Mouse (Mus musculus) midbrain, embryonic 13.5 days (tissue): ENCODE measurements around the gene Bcl2l12. TPM values are rescaled to one million over a fixed set of nuclear protein-coding genes. Genes with fewer than 3 reads are reported as not detected.
A peak's percentile ranks its signal among the peaks of the same experiment; 100 is the strongest.

Experiments
- ATAC-seq: fragments of 200-750 bp; cut with Nextera tagmentation; 2 replicates; pipeline ENCODE4 v1.8.0; 2017; ENCODE audit warnings: mild to moderate bottlenecking, moderate TSS enrichment, moderate library complexity
- H3K27ac ChIP-seq: fragments of 300-500 bp; sonication (generic); 2 replicates; pipeline ENCODE4 v1.5.1; 2015; ENCODE audit warnings: inconsistent platforms, mild to moderate bottlenecking, moderate library complexity
- H3K27me3 ChIP-seq: fragments of 300-500 bp; sonication (generic); 2 replicates; pipeline ENCODE4 v1.6.1; 2015; ENCODE audit warnings: mild to moderate bottlenecking, inconsistent platforms
- H3K36me3 ChIP-seq: fragments of 300-500 bp; sonication (generic); 2 replicates; pipeline ENCODE4 v1.6.1; 2015; ENCODE audit warnings: mild to moderate bottlenecking, inconsistent platforms
- H3K4me1 ChIP-seq: fragments of 300-500 bp; sonication (generic); replicated peaks from 2 replicates; pipeline ENCODE4 v1.6.1; 2015; ENCODE audit warnings: inconsistent platforms
- H3K4me2 ChIP-seq: fragments of 300-500 bp; sonication (generic); replicated peaks from 2 replicates; pipeline ENCODE4 v1.6.1; 2015; ENCODE audit warnings: moderate library complexity, mild to moderate bottlenecking, inconsistent platforms
- H3K4me3 ChIP-seq: fragments of 300-500 bp; sonication (generic); replicated peaks from 2 replicates; pipeline ENCODE4 v1.5.1; 2015; ENCODE audit warnings: mild to moderate bottlenecking, inconsistent platforms
- H3K9ac ChIP-seq: fragments of 300-500 bp; sonication (generic); replicated peaks from 2 replicates; pipeline ENCODE4 v1.6.1; 2015; ENCODE audit warnings: mild to moderate bottlenecking, inconsistent platforms
- H3K9me3 ChIP-seq: fragments of 300-500 bp; sonication (generic); 2 replicates; pipeline ENCODE4 v1.6.1; 2016; ENCODE audit warnings: mild to moderate bottlenecking, inconsistent platforms
- WGBS: fragments of 180-500 bp; shearing (Covaris S2); methylation state at CpG from one replicate; pipeline ENCODE4 v1.1.7; 2015; 5-methylcytosine and 5-hydroxymethylcytosine counted together
- polyA plus RNA-seq: library from polyadenylated mRNA; unstranded; fragments of >200 nt; fragmentation: Nextera tagmentation; extraction: Ambion mirVana; gene quantifications from 2 replicates; pipeline ENCODE4 v1.2.1, GENCODE M21; 2015

Gene Bcl2l12
- polyA plus RNA-seq, 1 experiment from 2014 or later, result 21.6 TPM

DNA sequence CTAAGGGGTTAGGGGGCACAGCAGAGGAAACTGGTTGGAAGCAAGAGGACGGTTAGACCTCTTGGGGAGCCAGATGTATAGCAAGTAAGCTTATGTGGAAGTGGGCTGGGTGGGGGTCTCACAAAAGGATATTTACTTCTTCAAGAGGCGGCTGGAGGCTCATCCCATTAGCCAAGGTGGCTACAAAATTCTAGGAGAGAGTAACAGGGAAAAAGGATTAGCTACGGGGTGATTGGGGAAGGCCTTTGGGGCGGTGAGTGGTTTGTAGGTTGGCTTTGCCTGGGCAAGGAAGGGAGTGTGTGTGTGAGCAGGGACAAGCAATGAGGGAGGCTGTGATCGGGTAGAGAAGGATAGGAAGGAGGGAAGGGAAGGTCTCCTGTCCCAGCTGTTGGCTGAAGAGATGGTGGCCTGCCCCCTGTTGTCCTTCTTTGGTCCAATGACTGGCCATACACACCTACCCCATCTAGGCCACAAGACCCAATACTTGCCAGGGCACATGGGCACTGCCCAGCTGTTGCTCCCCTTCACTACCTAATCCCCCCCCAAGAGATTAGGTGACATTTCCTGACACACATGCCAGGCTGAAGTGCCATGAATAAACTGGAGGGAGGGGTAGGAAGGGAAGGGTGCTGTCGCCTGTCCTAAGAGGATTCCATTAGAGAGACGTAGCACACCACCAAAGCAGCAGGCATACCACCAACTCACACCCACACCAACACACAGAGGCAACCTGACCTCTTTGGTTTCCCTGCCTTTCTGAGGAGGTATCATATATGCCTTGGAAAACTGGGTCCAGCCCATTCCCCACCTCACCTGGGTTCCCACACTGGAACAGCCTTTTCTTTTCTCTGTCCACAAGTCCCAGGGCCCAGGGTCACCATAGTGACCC lies 14.3 kb downstream of the Bcl2l12 start:
- H3K4me1 ChIP-seq, result peaks cover 40% of the 10 kb centered on the region
- H3K27ac ChIP-seq, result peak overlapping the region; percentile 95

DNA sequence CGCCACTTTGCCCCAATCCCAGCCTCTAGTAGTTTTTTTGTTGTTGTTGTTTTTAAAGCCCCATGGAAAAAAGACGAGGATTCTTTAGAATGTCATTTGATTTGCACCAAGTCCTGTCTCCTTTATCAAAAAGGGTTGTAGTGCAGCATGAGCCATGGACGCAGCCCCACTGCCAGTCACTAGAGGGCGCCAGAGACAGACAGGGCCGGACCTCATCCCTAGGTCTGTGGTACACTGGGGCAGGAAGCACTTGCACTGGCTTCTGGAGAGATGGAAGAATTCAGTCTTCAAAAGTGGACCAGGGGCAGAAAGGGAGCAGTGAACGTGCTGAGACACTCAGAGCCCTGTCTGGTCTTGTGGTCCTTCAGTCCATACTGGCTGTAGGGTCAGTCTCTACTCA lies 15.4 kb downstream of the Bcl2l12 start:
- no peak overlapping the region for H3K9ac ChIP-seq
- ATAC-seq, result no peak
- H3K27me3 ChIP-seq, result no peaks in the 10 kb centered on the region
- H3K36me3 ChIP-seq, result peaks cover 48% of the 10 kb centered on the region
- no peak overlapping the region for H3K4me3 ChIP-seq
- peak overlapping the region; percentile 65 for H3K4me2 ChIP-seq
- WGBS, result 39% methylated on average over 6 of the region's 6 CpGs
- peaks cover 31% of the 10 kb centered on the region for H3K4me1 ChIP-seq
- no peaks in the 10 kb centered on the region for H3K9me3 ChIP-seq
- peak overlapping the region; percentile 95; the same call in 1 of the 2 replicates for H3K27ac ChIP-seq

More for the DNA sequence above, 14.3 kb downstream of the Bcl2l12 start:
- 59% methylated on average over 7 of the region's 7 CpGs for WGBS
- Histone ChIP-seq H3K27me3 (no peaks in the 10 kb centered on the region), H3K4me2 (peak overlapping the region; percentile 65), H3K4me3 (peak overlapping the region; percentile 94), H3K9ac (peak overlapping the region; percentile 52), H3K9me3 (no peaks in the 10 kb centered on the region), H3K36me3 (peaks cover 37% of the 10 kb centered on the region)
- no peak for ATAC-seq

DNA sequence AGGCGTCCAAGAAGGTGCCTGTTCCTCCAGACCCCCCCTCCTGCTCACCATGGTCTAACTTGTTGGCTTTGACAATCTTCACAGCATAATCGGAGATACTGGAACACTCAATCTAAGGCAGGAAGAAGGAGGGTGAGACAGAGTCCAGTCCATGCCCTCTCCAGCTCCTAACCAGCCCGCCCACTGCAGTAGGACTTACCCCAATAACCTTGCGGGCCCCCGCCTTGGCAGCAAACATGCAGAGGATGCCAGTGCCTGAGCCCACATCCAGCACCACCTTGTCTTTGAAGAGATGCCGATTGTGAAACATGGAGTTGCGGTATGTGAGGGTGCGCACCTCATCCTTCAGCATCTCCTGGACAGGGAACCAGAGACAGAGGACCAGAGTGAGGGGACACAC lies 17.0 kb downstream of the Bcl2l12 start:
- 95% methylated on average over 8 of the region's 8 CpGs for WGBS
- H3K4me3 ChIP-seq, result no peak overlapping the region
- H3K9me3 ChIP-seq, result no peaks in the 10 kb centered on the region
- H3K4me1 ChIP-seq, result peaks cover 25% of the 10 kb centered on the region
- ATAC-seq, result no peak
- no peak overlapping the region for H3K27ac ChIP-seq
- no peak overlapping the region for H3K9ac ChIP-seq
- no peaks in the 10 kb centered on the region for H3K27me3 ChIP-seq
- peaks cover 63% of the 10 kb centered on the region for H3K36me3 ChIP-seq
- no peak overlapping the region for H3K4me2 ChIP-seq

DNA sequence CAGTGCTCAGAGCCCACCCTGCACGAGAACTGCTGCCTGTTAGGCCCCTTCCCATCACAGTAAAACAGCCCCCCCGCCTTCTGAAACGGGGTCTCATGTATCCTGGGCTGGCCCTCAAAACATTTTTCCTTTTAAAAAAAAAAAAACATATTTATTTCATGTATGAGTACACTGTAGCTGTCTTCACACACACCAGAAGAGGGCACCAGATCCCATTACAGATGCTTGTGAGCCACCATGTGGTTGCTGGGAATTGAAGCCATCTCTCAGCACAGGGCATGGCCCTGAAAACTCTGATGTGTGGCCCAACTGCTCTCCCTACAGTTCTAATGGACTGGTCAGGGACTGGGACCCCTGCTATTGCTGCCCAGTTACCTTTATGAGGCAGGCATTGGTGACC lies 20.2 kb downstream of the Bcl2l12 start:
- 99% methylated on average over 3 of the region's 3 CpGs for WGBS
- Histone ChIP-seq H3K4me2 (no peak overlapping the region), H3K27me3 (no peaks in the 10 kb centered on the region), H3K4me1 (peaks cover 21% of the 10 kb centered on the region), H3K9me3 (no peaks in the 10 kb centered on the region), H3K9ac (no peak overlapping the region), H3K4me3 (no peak overlapping the region), H3K27ac (no peak overlapping the region), H3K36me3 (peaks cover 77% of the 10 kb centered on the region)
- no peak for ATAC-seq

DNA sequence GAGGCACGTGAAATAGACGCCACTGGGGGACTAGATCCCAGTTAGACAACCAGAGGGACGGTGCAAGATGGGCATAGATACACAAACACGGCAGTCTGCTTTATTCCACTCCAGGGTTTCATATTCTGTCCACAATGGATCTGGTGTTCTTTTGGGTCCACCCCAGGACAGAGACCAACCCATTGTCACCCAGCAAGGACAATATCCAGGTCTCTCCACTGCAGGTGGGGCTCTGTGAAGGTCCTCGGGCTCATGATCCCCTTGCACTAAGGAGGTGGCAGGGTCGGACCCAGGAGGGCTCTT lies 23.4 kb downstream of the Bcl2l12 start:
- peaks cover 49% of the 10 kb centered on the region for H3K36me3 ChIP-seq
- peak overlapping the region; percentile 58 for H3K4me3 ChIP-seq
- 21% methylated on average over 6 of the region's 6 CpGs for WGBS
- H3K4me1 ChIP-seq, result peaks cover 44% of the 10 kb centered on the region
- H3K4me2 ChIP-seq, result peak overlapping the region; percentile 93
- peak overlapping the region; percentile 97 for H3K27ac ChIP-seq
- no peaks in the 10 kb centered on the region for H3K27me3 ChIP-seq
- H3K9ac ChIP-seq, result peak overlapping the region; percentile 42; the same call in 1 of the 2 replicates
- ATAC-seq, result no peak
- no peaks in the 10 kb centered on the region for H3K9me3 ChIP-seq

DNA sequence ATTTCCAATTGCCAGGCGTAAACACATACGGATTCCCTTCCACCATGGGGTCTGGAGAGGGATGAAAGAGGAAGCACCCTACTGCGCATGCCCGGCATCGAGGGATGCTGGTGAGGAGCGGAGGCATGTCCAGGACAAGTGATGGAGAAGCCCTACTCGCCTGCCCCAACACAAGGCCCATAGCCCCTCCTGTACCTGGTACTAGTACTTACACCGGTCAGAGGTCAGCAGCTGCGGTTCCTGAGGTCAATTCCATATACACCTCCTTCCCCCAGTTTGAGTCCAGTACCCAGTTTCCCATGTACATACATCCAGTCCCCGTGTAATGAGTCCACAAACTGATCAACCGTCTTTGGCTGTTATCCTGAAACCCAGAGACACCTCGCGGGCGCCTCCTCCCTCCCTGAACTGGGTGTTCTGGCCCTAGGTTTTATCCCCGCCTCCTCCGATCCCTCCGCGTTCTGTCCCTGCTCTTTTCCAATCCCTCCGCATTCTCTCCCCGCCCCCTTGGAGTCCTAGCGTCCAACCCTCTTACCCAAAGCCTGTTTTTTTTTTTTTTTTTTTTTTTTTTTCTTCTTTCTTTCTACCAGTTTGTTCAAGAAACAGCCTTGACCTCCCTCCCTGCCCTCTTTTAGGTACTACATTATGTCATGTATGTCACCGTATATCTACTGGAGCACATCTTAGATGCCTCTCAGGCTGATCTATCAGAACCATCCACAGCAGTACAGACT lies 24.0 kb downstream of the Bcl2l12 start, which contains the start of gene Cpt1c:
Gene Cpt1c (minus strand): TSS at position 469 of the 734 bp plus-strand sequence.
- ATAC-seq, result peak; percentile 65
- Histone ChIP-seq H3K36me3 (peaks cover 44% of the 10 kb centered on the region), H3K27ac (peak within 1 kb of the TSS; percentile 97), H3K9me3 (no peaks in the 10 kb centered on the region), H3K4me2 (peak within 1 kb of the TSS; percentile 93), H3K9ac (peak within 1 kb of the TSS; percentile 77), H3K27me3 (no peaks in the 10 kb centered on the region), H3K4me1 (peaks cover 48% of the 10 kb centered on the region), H3K4me3 (peak within 1 kb of the TSS; percentile 58)
- under 1% methylated on average over 22 of the region's 22 CpGs for WGBS

DNA sequence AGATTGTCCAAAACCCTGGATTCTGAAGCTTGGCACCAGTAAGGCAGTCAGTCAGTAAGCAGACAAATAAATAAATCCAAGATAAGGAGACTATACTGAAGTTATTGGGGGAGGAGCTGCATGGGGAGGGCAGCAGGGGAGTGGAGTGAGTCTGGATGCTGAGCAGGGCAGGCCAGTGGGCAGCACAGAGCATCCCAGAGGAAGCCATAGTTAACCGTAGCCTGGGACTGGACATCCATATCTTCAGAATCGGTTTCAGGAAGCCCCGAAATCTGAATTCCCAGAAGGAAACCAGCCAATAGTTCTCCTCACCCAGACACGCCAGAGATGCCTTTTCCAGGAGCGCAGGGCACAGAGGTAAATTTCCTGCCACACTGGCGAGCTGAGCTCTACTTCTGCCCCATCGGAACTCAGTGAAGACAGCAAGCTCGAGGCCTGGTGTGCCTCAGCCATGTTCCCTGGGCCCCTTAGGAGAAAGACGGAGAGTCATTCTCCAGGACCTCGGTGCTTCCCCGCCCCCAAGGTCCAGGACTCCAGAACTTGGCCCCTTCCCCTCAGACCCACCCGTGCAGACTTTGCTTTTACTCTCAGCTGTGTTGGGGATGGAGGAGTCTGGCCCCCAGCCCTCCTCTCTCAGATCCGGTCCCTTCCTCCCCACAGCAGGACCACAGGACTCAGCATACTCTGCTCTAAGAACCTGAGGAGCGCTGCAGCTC lies 24.9 kb downstream of the Bcl2l12 start:
- H3K4me1 ChIP-seq, result peaks cover 50% of the 10 kb centered on the region
- 26% methylated on average over 14 of the region's 14 CpGs for WGBS
- peak overlapping the region; percentile 58 for H3K4me3 ChIP-seq
- H3K27ac ChIP-seq, result peak overlapping the region; percentile 97
- ATAC-seq, result no peak
- H3K36me3 ChIP-seq, result peaks cover 35% of the 10 kb centered on the region
- peak overlapping the region; percentile 77 for H3K9ac ChIP-seq
- H3K27me3 ChIP-seq, result no peaks in the 10 kb centered on the region
- no peaks in the 10 kb centered on the region for H3K9me3 ChIP-seq
- peak overlapping the region; percentile 93 for H3K4me2 ChIP-seq

DNA sequence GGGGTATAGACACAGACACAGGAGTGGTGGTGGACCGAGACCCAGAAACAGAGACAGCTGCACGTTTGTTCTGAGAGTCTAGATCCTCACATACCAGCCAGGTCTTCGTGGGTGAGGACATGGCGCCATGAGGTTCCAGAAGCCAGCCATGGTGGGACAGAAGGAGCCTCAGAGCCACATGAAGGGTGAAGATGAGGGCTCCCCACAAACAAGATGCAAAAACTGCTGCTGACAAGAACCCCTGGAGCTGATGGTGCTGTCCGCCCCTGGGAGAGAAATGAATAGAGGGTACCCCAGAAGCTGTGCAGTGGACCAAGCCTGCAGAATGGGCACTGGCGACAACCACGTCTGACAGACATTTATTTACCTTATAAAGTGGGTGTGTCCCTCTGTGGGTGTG lies 27.4 kb downstream of the Bcl2l12 start:
- H3K27ac ChIP-seq, result peak overlapping the region; percentile 86
- no peak for ATAC-seq
- no peaks in the 10 kb centered on the region for H3K27me3 ChIP-seq
- H3K4me2 ChIP-seq, result peak overlapping the region; percentile 77
- WGBS, result 78% methylated on average over 7 of the region's 7 CpGs
- peak overlapping the region; percentile 55 for H3K4me3 ChIP-seq
- peak overlapping the region; percentile 71 for H3K9ac ChIP-seq
- peaks cover 29% of the 10 kb centered on the region for H3K36me3 ChIP-seq
- H3K9me3 ChIP-seq, result no peaks in the 10 kb centered on the region
- H3K4me1 ChIP-seq, result peaks cover 50% of the 10 kb centered on the region

DNA sequence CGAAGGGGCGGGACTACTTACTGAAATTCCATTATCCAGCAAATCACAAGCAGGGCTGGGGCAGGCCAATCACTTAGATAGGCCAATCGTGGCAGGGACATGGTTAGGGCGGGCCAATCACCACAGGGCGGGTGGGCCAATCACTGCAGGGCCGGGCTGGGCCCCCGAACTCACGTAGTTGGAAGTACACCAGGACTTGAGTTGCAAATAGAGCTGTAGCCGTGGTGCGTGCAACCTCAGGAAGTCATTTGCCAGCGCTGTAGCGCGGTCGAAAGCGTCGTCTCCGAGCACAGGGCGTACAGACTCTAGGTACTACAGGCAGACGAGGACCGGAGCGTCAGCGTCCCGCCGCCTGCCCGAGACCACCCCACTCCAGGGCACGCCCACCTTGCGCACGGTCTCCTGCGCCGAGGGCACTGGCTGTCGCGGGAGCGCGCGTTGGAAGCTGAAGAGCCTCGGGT lies 28.3 kb downstream of the Bcl2l12 start:
- under 1% methylated on average over 36 of the region's 36 CpGs for WGBS
- Histone ChIP-seq H3K9ac (peak overlapping the region; percentile 71), H3K9me3 (no peaks in the 10 kb centered on the region), H3K27ac (peak overlapping the region; percentile 86), H3K4me2 (peak overlapping the region; percentile 77), H3K27me3 (no peaks in the 10 kb centered on the region), H3K4me1 (peaks cover 45% of the 10 kb centered on the region), H3K4me3 (peak overlapping the region; percentile 55), H3K36me3 (peaks cover 29% of the 10 kb centered on the region)
- ATAC-seq, result peak; percentile 96

DNA sequence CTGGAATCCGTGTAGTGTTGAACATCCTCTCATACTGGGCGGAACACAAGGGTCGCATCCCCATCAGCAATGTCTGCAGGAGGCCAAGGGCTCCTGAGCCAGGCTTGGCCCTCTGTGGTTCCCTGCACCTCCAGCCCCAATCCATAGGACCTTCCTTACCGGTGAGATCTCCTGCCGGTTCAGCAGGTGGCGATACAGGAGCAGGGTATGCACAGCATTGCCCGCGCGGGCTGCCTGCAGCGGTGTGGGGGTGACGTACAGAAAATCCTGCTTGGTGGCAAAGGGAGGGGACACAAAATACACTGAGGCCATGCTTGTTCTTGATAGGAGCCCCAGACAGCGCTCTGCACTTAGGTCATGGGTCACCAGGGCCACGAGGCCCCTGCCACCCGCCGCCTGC lies 31.9 kb downstream of the Bcl2l12 start:
- Histone ChIP-seq H3K27me3 (no peaks in the 10 kb centered on the region), H3K4me1 (peaks cover 15% of the 10 kb centered on the region), H3K4me3 (no peak overlapping the region), H3K4me2 (no peak overlapping the region), H3K27ac (no peak overlapping the region), H3K9ac (no peak overlapping the region), H3K9me3 (no peaks in the 10 kb centered on the region), H3K36me3 (peaks cover 62% of the 10 kb centered on the region)
- ATAC-seq, result no peak
- 80% methylated on average over 15 of the region's 15 CpGs for WGBS

DNA sequence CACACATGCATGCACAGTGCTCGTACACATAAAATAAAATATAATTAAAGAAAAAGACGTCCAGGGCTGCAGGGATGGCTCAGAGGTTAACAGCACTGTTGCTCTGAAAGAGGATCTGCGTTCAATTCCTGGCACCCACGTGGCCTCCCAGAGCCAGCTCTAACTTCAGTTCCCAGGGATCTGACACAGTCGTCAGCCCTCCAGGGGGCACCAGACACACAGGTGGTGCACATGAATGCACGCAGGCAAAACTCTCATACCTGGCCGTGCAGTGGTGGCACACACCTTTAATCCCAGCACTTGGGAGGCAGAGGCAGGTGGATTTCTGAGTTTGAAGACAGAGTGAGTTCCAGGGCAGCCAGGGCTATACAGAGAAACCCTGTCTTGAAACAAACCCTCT lies 32.5 kb downstream of the Bcl2l12 start:
- WGBS, result 85% methylated on average over 7 of the region's 7 CpGs
- no peak overlapping the region for H3K27ac ChIP-seq
- no peaks in the 10 kb centered on the region for H3K27me3 ChIP-seq
- H3K4me2 ChIP-seq, result no peak overlapping the region
- peaks cover 69% of the 10 kb centered on the region for H3K36me3 ChIP-seq
- no peak overlapping the region for H3K9ac ChIP-seq
- peaks cover 9% of the 10 kb centered on the region for H3K4me1 ChIP-seq
- H3K4me3 ChIP-seq, result no peak overlapping the region
- ATAC-seq, result no peak
- no peaks in the 10 kb centered on the region for H3K9me3 ChIP-seq
